Mouse (Mus musculus) left cerebral cortex, postnatal 25 days (tissue): ENCODE measurements around the gene Gm10378. TPM values are rescaled to one million over a fixed set of nuclear protein-coding genes. Genes with fewer than 3 reads are reported as not detected.
"Not testable (repeated sequence)": the region's sequence is repeated elsewhere in the genome, so short reads cannot be mapped to it uniquely, and the experiment has no call there.

Experiments
- DNase-seq, 2 experiments: peaks; one replicate each; pipeline ENCODE4 v3.0.0; 2022; ENCODE audit warnings: low spot score in 2 of 2, mixed read lengths in 1 of 2
- intact Hi-C: fragments of 180-260 bp; cut with DNase I; formaldehyde crosslinking; loops from one replicate; pipeline ENCODE4 v1.15.1; 2025
- microRNA-seq, 2 experiments: library from miRNA; unstranded; fragments of <30 nt; microRNA quantifications; one replicate each; pipeline ENCODE4 v1.2.0; 2022
- total RNA-seq, 2 experiments: library from RNA; stranded (reverse); gene quantifications; 2 replicates each; pipeline ENCODE4 v1.2.3; 2021

Gm10378 gene
- total RNA-seq: not detected

- DNase-seq, intact Hi-C loops: not testable (repeated sequence)
These were observed at the start of gene Gm10378 for GRCm38 (mm10) chr14:42655638-42656037. TSS of gene Gm10378 (plus strand) at chr14:42655938.

- DNase-seq, intact Hi-C loops: not testable (repeated sequence)
These were observed 13.9 kb upstream of the Gm10378 start, which contains the start of gene Gm3633 for GRCm38 (mm10) chr14:42641817-42642216. TSS of gene Gm3633 (minus strand) at chr14:42641917.

Small RNA genes within 50 kb of the gene (microRNA-seq; reads per million reads assigned to microRNA genes)
- gene Gm23620 (0 reads per million in 2 experiments), gene Gm25228 (0 reads per million in 2 experiments)

Other genes with a start within 250 kb of the Gm10378 start
- gene Gm8005, start 216.3 kb upstream of the Gm10378 start, total RNA-seq: not detected
- not detected for gene Gm8011, start 192.1 kb upstream of the Gm10378 start, total RNA-seq
- gene Gm8020, start 153.6 kb upstream of the Gm10378 start, total RNA-seq: not detected
- not detected for gene Gm8024, start 131.7 kb upstream of the Gm10378 start, total RNA-seq
- not detected for gene Gm17124, start 56.1 kb upstream of the Gm10378 start, total RNA-seq
- gene Gm3633, start 14.0 kb upstream of the Gm10378 start, total RNA-seq: not detected
- not detected for gene Gm3015, start 112.9 kb downstream of the Gm10378 start, total RNA-seq
- not detected for gene Gm10377, start 142.0 kb downstream of the Gm10378 start, total RNA-seq
- not detected for gene Gm21977, start 197.5 kb downstream of the Gm10378 start, total RNA-seq